15 mouse cellular contexts compared by ENCODE assay signal in genomic region chr16:11518803-11519498, GRCm38 (mm10).
DNase-seq lines count a peak whose midpoint lies in the region; ATAC-seq lines count a peak whose summit lies in the region.
"Had no signal": no experiment of that assay in that cellular context is flagged by ENCODE, and none has a peak within 500 bp of the region (broad histone marks: within the 10 kb centered on the region; RNA-seq: fewer than 3 reads in every experiment).

No protein-coding gene starts in this region.

- H3K27me3 ChIP-seq in hindbrain, embryonic 11.5 days (ENCODE audit: control insufficient read depth, insufficient read depth, low read length): no peaks in the 10 kb centered on the region
- H3K27me3 ChIP-seq in hindbrain, embryonic 16.5 days (replicated peaks; ENCODE audit: control insufficient read depth, insufficient read depth, low read length): no peaks in the 10 kb centered on the region
- H3K27me3 ChIP-seq in kidney, embryonic 16.5 days (ENCODE audit: insufficient read depth, low read length): no peaks in the 10 kb centered on the region
- H3K27me3 ChIP-seq: hindbrain, embryonic 12.5 days; liver, embryonic 15.5 days; megakaryocyte, embryonic 14.5 days had no signal

- H3K9me3 ChIP-seq in hindbrain, embryonic 11.5 days (ENCODE audit: control insufficient read depth, low read length): no peaks in the 10 kb centered on the region
- no peaks in the 10 kb centered on the region for H3K9me3 ChIP-seq in hindbrain, embryonic 16.5 days (ENCODE audit: control insufficient read depth, low read length)
- no peaks in the 10 kb centered on the region for H3K9me3 ChIP-seq in kidney, embryonic 16.5 days (ENCODE audit: low read length)
- H3K9me3 ChIP-seq: hindbrain, embryonic 12.5 days; liver, embryonic 15.5 days; megakaryocyte, embryonic 14.5 days had no signal

- no peak overlapping the region for H3K9ac ChIP-seq in hindbrain, embryonic 11.5 days (ENCODE audit: low read depth, low read length)
- H3K9ac ChIP-seq in hindbrain, embryonic 16.5 days (ENCODE audit: low read depth, low read length): no peak overlapping the region
- H3K9ac ChIP-seq in kidney, embryonic 16.5 days (replicated peaks; ENCODE audit: low read length): no peak overlapping the region
- H3K9ac ChIP-seq: hindbrain, embryonic 12.5 days; liver, embryonic 15.5 days had no signal

- ATAC-seq in hindbrain, embryonic 11.5 days (ENCODE audit: low FRiP score): no peak
- ATAC-seq in hindbrain, embryonic 16.5 days: no peak
- no peak for ATAC-seq in kidney, embryonic 16.5 days (ENCODE audit: low FRiP score, low TSS enrichment)
- no peak for ATAC-seq in erythroblast, adult 5-6 weeks (replicated peaks; ENCODE audit: low FRiP score, poor library complexity, severe bottlenecking)

- 86% methylated on average over 12 of the region's 12 CpGs for WGBS in hindbrain, embryonic 11.5 days
- WGBS in hindbrain, embryonic 16.5 days: 88% methylated on average over 12 of the region's 12 CpGs
- WGBS in kidney, embryonic 16.5 days: 57% methylated on average over 12 of the region's 12 CpGs

- no peaks in the 10 kb centered on the region for H3K36me3 ChIP-seq in hindbrain, embryonic 11.5 days (ENCODE audit: control insufficient read depth, insufficient read depth, low read length)
- H3K36me3 ChIP-seq in hindbrain, embryonic 16.5 days (ENCODE audit: control insufficient read depth, insufficient read depth, low read length): 0 out of 2 replicates have a peak, but pooled peaks cover 2% of the 10 kb centered on the region
- peaks cover 4% of the 10 kb centered on the region; the same call in 1 of the 2 replicates for H3K36me3 ChIP-seq in kidney, embryonic 16.5 days (ENCODE audit: insufficient read depth, low read length)
- H3K36me3 ChIP-seq: hindbrain, embryonic 12.5 days; liver, embryonic 15.5 days had no signal

- no peak overlapping the region for H3K4me2 ChIP-seq in hindbrain, embryonic 11.5 days (replicated peaks; ENCODE audit: low read depth, low read length)
- no peak overlapping the region for H3K4me2 ChIP-seq in hindbrain, embryonic 16.5 days (ENCODE audit: low read length)
- H3K4me2 ChIP-seq in kidney, embryonic 16.5 days (replicated peaks; ENCODE audit: low read depth, low read length): no peak overlapping the region
- H3K4me2 ChIP-seq: hindbrain, embryonic 12.5 days; liver, embryonic 15.5 days had no signal

- H3K27ac ChIP-seq in hindbrain, embryonic 11.5 days (ENCODE audit: low read depth, low read length): no peak overlapping the region
- H3K27ac ChIP-seq in hindbrain, embryonic 16.5 days (ENCODE audit: low read depth, low read length): no peak overlapping the region
- no peak overlapping the region for H3K27ac ChIP-seq in kidney, embryonic 16.5 days (ENCODE audit: low read length)
- H3K27ac ChIP-seq: hindbrain, embryonic 12.5 days; layer of hippocampus, adult 2 months; liver, embryonic 15.5 days had no signal

- no peak overlapping the region for H3K4me3 ChIP-seq in hindbrain, embryonic 11.5 days (ENCODE audit: low read depth, low read length)
- H3K4me3 ChIP-seq in hindbrain, embryonic 16.5 days (ENCODE audit: low read length): no peak overlapping the region
- no peak overlapping the region for H3K4me3 ChIP-seq in kidney, embryonic 16.5 days (ENCODE audit: low read length)
- H3K4me3 ChIP-seq: erythroblast, embryonic 14.5 days; hindbrain, embryonic 12.5 days; layer of hippocampus, adult 2 months; liver, embryonic 15.5 days; megakaryocyte, embryonic 14.5 days had no signal

- DNase-seq in hindbrain, embryonic 11.5 days (ENCODE audit: low spot score): peak; percentile 63
- DNase-seq in A20 (ENCODE audit: low read depth, low spot score): peak; percentile 78
- DNase-seq in ZHBTc4 (ENCODE audit: low read depth, low spot score): peak; percentile 74
- peak; percentile 35 to 51 for DNase-seq in natural killer cell, adult 2 months (ENCODE audit: low spot score in 2 of 2)
- no peak for DNase-seq in spleen, adult 18-20 months
- DNase-seq: adrenal gland, postnatal 14 days; cerebellum, postnatal 25 days had no signal

- no peaks in the 10 kb centered on the region for H3K4me1 ChIP-seq in hindbrain, embryonic 11.5 days (replicated peaks; ENCODE audit: control insufficient read depth, insufficient read depth, low read length)
- H3K4me1 ChIP-seq in hindbrain, embryonic 16.5 days (ENCODE audit: control insufficient read depth, insufficient read depth, low read depth, low read length): no peaks in the 10 kb centered on the region
- H3K4me1 ChIP-seq in kidney, embryonic 16.5 days (ENCODE audit: insufficient read depth, low read length): no peaks in the 10 kb centered on the region
- H3K4me1 ChIP-seq: hindbrain, embryonic 12.5 days; liver, embryonic 15.5 days had no signal

Comparison
In these comparisons a context has a peak if more than half of its experiments do, and no peak if none do; other contexts are left out.
1. DNase-seq: peak in hindbrain, embryonic 11.5 days (single experiment), A20 (single experiment), ZHBTc4 (single experiment) and natural killer cell, adult 2 months (2 of 2); none in spleen, adult 18-20 months (0 of 2).